Mouse (Mus musculus) lung, embryonic 16.5 days (tissue): ENCODE data around the gene Arhgdia. TPM values are rescaled to one million over a fixed set of nuclear protein-coding genes. Genes with fewer than 3 reads are reported as not detected.

ENCODE experiments used
- ATAC-seq: fragments of 200-750 bp; cut with Nextera tagmentation; 2 replicates; pipeline ENCODE4 v1.8.0; 2017; ENCODE audit warnings: low read depth, mild to moderate bottlenecking, moderate library complexity
- H3K27ac ChIP-seq: fragments of 300-500 bp; sonication (generic); 2 replicates; pipeline ENCODE4 v1.5.1; 2014; ENCODE audit warnings: mild to moderate bottlenecking, control low read depth, low read length
- H3K27me3 ChIP-seq: fragments of 300-500 bp; sonication (generic); 2 replicates; pipeline ENCODE4 v1.6.1; 2014; ENCODE audit warnings: low read depth, low read length, mixed read lengths; ENCODE audit not compliant: control insufficient read depth, insufficient read depth
- H3K36me3 ChIP-seq: fragments of 300-500 bp; sonication (generic); 2 replicates; pipeline ENCODE4 v1.6.1; 2014; ENCODE audit warnings: low read length; ENCODE audit not compliant: control insufficient read depth, insufficient read depth
- H3K4me1 ChIP-seq: fragments of 300-500 bp; sonication (generic); replicated peaks from 2 replicates; pipeline ENCODE4 v1.6.1; 2014; ENCODE audit warnings: low read length, mixed read lengths; ENCODE audit not compliant: control insufficient read depth, insufficient read depth
- H3K4me2 ChIP-seq: fragments of 300-500 bp; sonication (generic); 2 replicates; pipeline ENCODE4 v1.6.1; 2014; ENCODE audit warnings: low read depth, low read length, control low read depth
- H3K4me3 ChIP-seq: fragments of 300-500 bp; sonication (generic); 2 replicates; pipeline ENCODE4 v1.5.1; 2014; ENCODE audit warnings: mild to moderate bottlenecking, low read length, control low read depth
- H3K9ac ChIP-seq: fragments of 300-500 bp; sonication (generic); 2 replicates; pipeline ENCODE4 v1.6.1; 2014; ENCODE audit warnings: low read length, control low read depth
- H3K9me3 ChIP-seq: fragments of 300-500 bp; sonication (generic); 2 replicates; pipeline ENCODE4 v1.6.1; 2016; ENCODE audit warnings: low read length; ENCODE audit not compliant: control insufficient read depth
- WGBS: fragments of 180-500 bp; shearing (Covaris S2); extraction: QIAGEN DNeasy Blood & Tissue Kit; methylation state at CpG from one replicate; pipeline ENCODE4 v1.1.7; 2014; 5-methylcytosine and 5-hydroxymethylcytosine counted together
- polyA plus RNA-seq: library from polyadenylated mRNA; unstranded; fragments of >200 nt; fragmentation: Nextera tagmentation; extraction: Ambion mirVana; gene quantifications from 2 replicates; pipeline ENCODE4 v1.2.1, GENCODE M21; 2015

Arhgdia gene
- polyA plus RNA-seq, 1 experiment from 2014 or later, result 680 TPM

DNA sequence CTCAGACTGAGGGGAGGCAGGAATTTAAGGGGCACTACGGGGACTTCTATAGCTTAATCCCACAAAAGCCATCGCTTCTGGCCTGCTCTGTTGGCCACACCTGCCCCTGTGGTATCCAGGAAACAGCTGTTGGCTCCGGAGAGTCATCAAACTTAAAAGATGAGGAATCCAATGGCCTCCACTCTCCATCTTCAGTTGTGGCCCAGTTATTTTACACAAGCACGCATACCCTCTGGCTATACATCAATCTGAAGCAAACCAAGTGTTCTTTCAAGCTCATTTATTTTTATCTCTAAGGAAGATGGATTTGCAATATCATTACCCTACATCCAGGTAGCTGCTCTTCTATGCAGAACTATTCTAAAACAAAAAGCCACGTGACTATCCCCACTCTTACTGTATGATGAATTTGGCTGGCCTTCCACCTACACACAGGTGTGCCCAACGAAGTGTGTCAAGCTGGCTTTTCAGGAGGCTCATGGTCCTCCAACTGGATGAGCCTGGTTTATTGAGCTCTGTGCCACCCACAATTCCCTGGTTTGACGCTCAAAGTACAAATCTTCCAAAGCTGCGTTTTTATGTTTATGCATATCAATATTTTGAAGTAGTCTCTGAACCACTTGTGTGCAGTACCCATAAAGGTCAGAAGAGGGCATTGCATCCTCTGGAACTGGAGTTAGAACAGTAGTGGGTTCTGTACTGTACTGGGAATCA, 1.0 kb upstream of the Arhgdia start:
- H3K9ac ChIP-seq, result peak overlapping the region; percentile 94
- peak overlapping the region; percentile 91 for H3K4me3 ChIP-seq
- 75% methylated on average over 8 of the region's 8 CpGs for WGBS
- peaks cover 5% of the 10 kb centered on the region for H3K9me3 ChIP-seq
- peaks cover 20% of the 10 kb centered on the region for H3K4me1 ChIP-seq
- H3K4me2 ChIP-seq, result peak overlapping the region; percentile 92
- peaks cover 38% of the 10 kb centered on the region for H3K36me3 ChIP-seq
- H3K27ac ChIP-seq, result peak overlapping the region; percentile 94
- ATAC-seq, result no peak
- no peaks in the 10 kb centered on the region for H3K27me3 ChIP-seq

DNA sequence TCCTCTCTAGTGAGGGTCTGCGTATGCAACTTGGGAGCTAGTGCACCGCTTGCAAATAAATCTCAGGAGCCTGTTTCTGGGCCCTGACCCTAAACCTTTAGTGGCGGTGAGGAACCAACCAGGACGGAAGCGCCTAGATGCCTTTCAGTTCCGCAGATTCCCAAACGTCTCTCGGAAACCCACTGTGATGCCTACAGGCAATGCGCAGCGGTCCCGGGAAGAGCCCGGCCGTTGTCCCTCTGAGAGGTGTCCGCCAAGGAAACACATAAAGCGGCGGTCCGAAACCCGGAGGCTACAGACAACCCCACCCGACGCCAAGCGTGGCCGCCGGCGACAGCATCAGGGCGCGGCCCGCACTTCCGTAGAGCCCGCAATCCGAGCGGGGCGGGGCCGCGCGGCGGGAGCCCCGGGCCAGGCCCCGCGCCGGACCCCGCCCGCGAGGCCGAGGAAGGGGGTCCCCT, 523 bp downstream of the Arhgdia start:
- Histone ChIP-seq H3K36me3 (peaks cover 36% of the 10 kb centered on the region), H3K9me3 (peaks cover 5% of the 10 kb centered on the region)
- peak; percentile 56 for ATAC-seq

DNA sequence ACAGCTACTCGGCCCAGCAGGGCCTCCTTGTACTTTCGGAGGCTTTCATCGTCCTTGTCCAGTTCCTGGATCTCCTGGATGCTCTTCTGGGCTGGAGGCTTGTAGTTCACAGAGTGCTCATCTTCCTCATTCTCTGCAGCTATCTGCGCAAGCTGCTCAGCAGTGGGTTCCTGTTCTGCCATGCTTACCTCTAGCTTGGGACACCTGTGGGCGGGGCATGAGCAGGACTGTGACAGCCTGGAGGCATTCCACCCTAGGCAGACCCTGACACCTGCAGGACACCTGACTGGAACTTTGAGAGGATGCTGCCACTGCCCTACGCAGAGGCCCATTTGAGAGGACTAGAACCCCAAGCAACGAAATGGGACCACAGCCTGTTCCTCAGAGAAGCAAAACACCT, 1.2 kb downstream of the Arhgdia start:
- 39% methylated on average over 7 of the region's 7 CpGs for whole genome bisulfite sequencing
- H3K4me2 ChIP-seq, result peak overlapping the region; percentile 74
- peak overlapping the region; percentile 94 for H3K27ac ChIP-seq
- H3K27me3 ChIP-seq, result no peaks in the 10 kb centered on the region
- H3K9ac ChIP-seq, result peak overlapping the region; percentile 94
- H3K4me1 ChIP-seq, result peaks cover 20% of the 10 kb centered on the region
- peaks cover 30% of the 10 kb centered on the region for H3K36me3 ChIP-seq
- peaks cover 5% of the 10 kb centered on the region for H3K9me3 ChIP-seq
- ATAC-seq, result no peak
- H3K4me3 ChIP-seq, result peak overlapping the region; percentile 91

More for the DNA sequence above, 523 bp downstream of the Arhgdia start:
- under 1% methylated on average over 31 of the region's 44 CpGs for whole genome bisulfite sequencing
- Histone ChIP-seq H3K27me3 (no peaks in the 10 kb centered on the region), H3K4me1 (peaks cover 20% of the 10 kb centered on the region), H3K27ac (peak overlapping the region; percentile 94), H3K4me2 (peak overlapping the region; percentile 74), H3K4me3 (peak overlapping the region; percentile 91), H3K9ac (peak overlapping the region; percentile 94)

DNA sequence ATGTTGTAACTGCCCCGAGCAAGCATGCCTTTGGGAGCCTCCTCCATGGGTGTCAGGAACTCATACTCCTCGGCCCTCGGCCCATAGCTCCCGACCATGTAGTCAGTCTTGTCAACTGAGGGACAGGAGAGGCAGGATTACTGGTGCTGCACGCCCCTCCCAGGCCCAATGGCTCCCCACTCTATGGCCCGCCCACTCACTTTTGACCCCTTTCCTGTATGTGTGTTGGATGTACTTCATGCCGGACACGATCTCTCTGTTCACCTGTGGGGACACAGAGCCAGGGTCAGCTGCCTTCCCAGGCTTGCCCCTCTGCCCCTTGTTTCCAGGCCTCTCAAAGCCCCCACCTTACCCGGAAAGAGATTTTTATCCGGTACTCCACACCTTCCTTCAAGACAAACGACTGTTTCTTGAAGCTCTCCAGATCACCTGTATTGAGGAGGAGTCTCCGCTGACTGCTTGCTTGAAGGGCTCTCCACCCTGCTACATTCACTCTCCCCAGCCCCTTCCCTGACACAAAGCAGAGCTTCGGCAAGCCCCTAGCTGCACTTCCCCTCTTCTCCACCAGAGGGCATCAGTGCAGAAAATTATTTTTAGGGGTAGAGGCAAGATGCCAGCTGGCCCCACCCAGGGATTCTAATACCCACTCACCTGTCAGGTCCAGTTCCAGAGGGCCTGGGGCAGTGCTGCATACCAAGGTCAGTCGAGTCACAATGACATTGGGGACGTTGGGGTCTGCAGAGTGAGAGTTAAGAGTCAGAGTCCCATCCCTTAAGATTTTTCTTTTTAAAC, 1.9 kb downstream of the Arhgdia start:
- ATAC-seq, result 0 out of 2 replicates have a peak, but pooled peaks have one; percentile 5
- Histone ChIP-seq H3K4me1 (peaks cover 22% of the 10 kb centered on the region), H3K9me3 (peaks cover 5% of the 10 kb centered on the region), H3K4me3 (peak overlapping the region; percentile 91), H3K9ac (peak overlapping the region; percentile 94), H3K27ac (peak overlapping the region; percentile 94), H3K27me3 (no peaks in the 10 kb centered on the region), H3K4me2 (peak overlapping the region; percentile 74), H3K36me3 (peaks cover 29% of the 10 kb centered on the region)
- 44% methylated on average over 15 of the region's 15 CpGs for WGBS

DNA sequence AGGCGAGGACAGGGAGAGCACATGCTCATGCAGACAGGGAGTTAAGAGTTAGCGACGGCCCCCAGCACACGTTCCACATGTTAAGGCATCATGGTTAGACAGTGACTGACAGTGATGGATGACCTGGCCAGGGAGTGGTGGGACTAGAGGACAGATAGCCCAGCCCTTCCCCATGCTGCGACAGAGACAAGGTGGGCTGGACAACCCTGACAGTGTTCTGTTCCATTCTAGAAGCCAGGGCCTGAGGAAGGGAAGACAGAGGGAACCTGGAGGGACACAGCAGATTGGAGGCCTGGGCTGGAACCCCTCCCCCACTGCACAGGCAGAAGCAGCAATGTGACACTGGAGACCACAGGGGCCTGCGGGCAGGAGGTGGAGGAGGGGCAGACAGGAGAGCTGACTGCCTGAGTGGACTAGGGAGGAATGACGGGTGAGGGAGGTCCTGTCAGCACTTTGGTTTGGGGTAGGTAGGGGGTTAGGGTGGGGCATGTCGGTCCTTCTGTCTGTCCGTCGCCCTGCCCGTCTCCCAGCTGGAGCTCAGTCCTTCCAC, 2.7 kb downstream of the Arhgdia start:
- Histone ChIP-seq H3K36me3 (peaks cover 25% of the 10 kb centered on the region), H3K27me3 (no peaks in the 10 kb centered on the region), H3K4me1 (peaks cover 26% of the 10 kb centered on the region), H3K27ac (no peak overlapping the region), H3K4me2 (no peak overlapping the region), H3K9me3 (peaks cover 1% of the 10 kb centered on the region), H3K9ac (no peak overlapping the region), H3K4me3 (no peak overlapping the region)
- WGBS, result 75% methylated on average over 11 of the region's 11 CpGs
- no peak for ATAC-seq

DNA sequence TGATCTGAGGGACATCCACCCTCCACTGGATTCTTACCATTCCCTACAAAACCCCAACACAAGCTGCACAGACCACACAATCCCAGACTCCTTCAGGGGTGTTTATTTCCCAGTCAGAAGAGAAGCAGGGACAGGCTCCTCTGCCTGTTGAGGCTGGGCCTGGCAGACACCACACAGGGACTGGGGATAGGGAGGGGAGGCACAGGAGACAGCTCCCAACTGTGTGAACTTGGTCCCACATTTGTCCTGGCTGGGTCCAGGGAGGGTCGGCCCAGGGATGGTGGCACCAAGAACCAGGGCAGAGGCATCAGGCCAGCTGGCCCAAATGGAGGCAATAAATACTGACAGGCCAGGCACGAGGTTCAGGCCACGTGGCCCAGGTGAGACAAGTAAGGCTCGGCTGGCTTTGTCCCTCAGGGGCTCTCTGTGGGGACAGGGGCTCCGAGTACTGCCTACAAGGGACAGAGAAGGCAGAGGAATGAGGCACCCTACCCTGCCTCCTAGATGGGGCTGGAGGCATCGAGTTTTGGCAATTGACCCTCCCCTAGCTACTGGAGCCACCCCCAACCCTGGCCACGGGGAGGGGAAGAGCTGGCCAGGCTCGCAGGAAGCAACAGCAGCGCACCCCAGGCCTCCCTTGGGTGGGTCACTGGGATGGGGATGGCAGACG, 3.3 kb downstream of the Arhgdia start:
- no peak overlapping the region for H3K9ac ChIP-seq
- H3K4me3 ChIP-seq, result no peak overlapping the region
- H3K4me2 ChIP-seq, result no peak overlapping the region
- WGBS, result 79% methylated on average over 10 of the region's 10 CpGs
- no peaks in the 10 kb centered on the region for H3K27me3 ChIP-seq
- no peaks in the 10 kb centered on the region for H3K9me3 ChIP-seq
- H3K4me1 ChIP-seq, result peaks cover 26% of the 10 kb centered on the region
- peaks cover 24% of the 10 kb centered on the region for H3K36me3 ChIP-seq
- H3K27ac ChIP-seq, result no peak overlapping the region
- no peak for ATAC-seq

DNA sequence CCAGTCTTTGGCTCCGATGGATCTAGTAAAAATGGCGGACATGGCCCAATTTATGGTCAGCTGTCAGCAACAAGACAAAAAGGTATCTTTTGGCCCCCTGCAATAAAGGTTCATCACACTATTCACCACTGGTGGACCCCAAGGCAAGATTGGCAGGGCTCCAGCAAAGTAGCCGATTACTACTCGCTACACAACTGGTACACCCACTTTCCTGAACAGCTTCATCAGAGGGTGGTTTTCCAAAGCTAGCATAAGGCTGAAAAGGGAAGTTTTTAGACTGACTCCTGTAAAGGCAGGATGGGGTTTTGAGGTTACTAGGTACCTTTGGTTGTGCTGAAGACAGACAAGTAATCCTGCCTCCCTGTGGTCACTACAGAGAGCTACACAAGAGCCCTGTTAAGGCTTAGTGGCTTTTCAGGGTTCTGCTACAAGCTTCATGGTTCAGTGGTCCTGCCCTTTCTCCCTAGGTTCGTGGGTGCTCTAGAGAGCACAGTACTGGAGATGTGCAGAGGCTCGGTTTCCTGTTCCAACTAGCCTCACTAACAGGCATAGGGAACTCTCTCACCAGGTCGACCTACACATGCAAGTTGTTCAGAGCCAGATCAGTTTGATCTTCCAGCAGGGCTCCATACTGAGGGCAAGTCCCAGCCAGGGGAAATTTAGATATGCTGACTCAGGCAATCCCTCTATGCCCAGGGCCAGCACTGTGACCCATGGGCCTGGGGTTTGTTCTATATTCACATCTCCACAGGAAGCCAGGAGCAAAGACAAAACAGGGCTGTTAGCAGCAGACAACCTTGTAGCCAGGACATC, 4.0 kb downstream of the Arhgdia start:
- WGBS, result 85% methylated on average over 7 of the region's 7 CpGs
- Histone ChIP-seq H3K36me3 (peaks cover 24% of the 10 kb centered on the region), H3K4me2 (no peak overlapping the region), H3K9ac (no peak overlapping the region), H3K9me3 (no peaks in the 10 kb centered on the region), H3K4me3 (no peak overlapping the region), H3K27ac (no peak overlapping the region), H3K4me1 (peaks cover 26% of the 10 kb centered on the region), H3K27me3 (no peaks in the 10 kb centered on the region)
- no peak for ATAC-seq

DNA sequence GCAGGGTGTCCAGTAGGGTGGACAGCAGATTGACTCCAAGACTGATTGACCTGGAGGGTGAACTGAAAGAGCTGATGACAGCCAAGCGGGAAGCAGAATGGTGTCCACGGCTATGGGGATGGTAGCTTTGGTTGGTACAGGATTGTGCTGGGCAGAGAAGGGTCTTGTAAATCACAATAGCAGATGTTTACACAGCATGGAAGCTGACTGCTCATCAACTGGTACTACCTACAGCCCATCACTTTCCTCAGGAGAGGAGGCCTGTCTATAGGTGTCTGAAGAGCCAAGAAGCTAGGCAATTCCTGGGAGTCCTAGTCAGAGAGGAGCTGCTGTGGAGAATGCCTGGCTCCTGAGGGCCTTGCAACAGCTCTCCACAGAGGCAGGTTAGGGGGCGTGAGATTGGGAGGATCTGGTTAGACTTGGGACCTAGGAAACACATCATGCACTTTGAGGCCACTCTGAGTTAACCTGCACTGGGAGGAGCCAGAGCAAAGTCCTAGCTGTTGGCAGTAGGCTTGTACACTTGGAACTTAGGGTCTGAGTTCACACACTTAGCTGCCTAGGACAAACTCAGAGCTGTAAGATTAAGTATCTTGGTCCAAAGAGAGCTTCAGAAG, 5.0 kb downstream of the Arhgdia start:
- H3K9ac ChIP-seq, result no peak overlapping the region
- no peak overlapping the region for H3K4me2 ChIP-seq
- WGBS, result 84% methylated on average over 3 of the region's 3 CpGs
- peaks cover 23% of the 10 kb centered on the region for H3K4me1 ChIP-seq
- H3K27me3 ChIP-seq, result no peaks in the 10 kb centered on the region
- H3K4me3 ChIP-seq, result no peak overlapping the region
- no peak overlapping the region for H3K27ac ChIP-seq
- H3K9me3 ChIP-seq, result no peaks in the 10 kb centered on the region
- ATAC-seq, result no peak
- H3K36me3 ChIP-seq, result peaks cover 24% of the 10 kb centered on the region
